10 mouse cellular contexts compared by ENCODE assay signal in the genomic region with DNA sequence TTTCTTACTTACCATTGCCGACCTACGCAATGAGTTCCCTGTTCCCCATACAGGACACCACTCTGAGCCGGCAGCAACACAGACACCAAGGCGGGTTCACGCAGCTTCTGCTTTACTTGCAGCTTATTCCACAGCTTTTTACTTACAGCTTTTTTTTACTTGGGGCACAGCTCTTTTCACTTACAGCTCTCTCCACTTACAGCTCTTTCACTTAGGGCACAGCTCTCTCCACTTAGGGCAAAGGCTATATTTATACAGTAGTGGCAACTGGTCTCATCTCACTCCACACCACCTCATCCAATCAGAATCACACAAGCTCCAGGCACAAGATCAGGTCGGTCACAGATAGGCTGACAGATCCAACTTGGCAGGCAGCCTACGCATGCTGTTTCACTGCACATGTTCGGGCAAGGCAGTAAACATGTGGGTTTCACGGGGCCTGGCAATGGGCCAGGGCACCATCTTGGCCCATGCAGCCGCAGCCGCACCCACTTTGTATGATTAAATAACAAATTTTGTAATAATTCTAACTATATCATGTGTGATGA.
A peak's percentile ranks its signal among the peaks of the same experiment; 100 is the strongest.
DNase-seq lines count a peak whose midpoint lies in the region; ATAC-seq lines count a peak whose summit lies in the region.
"Had no signal": no experiment of that assay in that cellular context is flagged by ENCODE, and none has a peak within 500 bp of the region (broad histone marks: within the 10 kb centered on the region; RNA-seq: fewer than 3 reads in every experiment).

No protein-coding gene starts in this region.

- no peaks in the 10 kb centered on the region for H3K27me3 ChIP-seq in forebrain, embryonic 14.5 days (replicated peaks; ENCODE audit: control insufficient read depth, insufficient read depth, low read length)
- no peaks in the 10 kb centered on the region for H3K27me3 ChIP-seq in forebrain, embryonic 10.5 days (ENCODE audit: poor library complexity, severe bottlenecking)
- no peaks in the 10 kb centered on the region for H3K27me3 ChIP-seq in liver, embryonic 16.5 days (ENCODE audit: control insufficient read depth, insufficient read depth, low read depth, low read length)
- H3K27me3 ChIP-seq: CH12.LX had no signal

- no peak overlapping the region for H3K4me3 ChIP-seq in forebrain, embryonic 14.5 days (ENCODE audit: low read depth, low read length)
- H3K4me3 ChIP-seq in forebrain, embryonic 10.5 days: no peak overlapping the region
- no peak overlapping the region for H3K4me3 ChIP-seq in liver, embryonic 16.5 days (ENCODE audit: low read depth, low read length)

- no peak overlapping the region for H3K27ac ChIP-seq in forebrain, embryonic 14.5 days (ENCODE audit: low read depth, low read length)
- no peak overlapping the region for H3K27ac ChIP-seq in forebrain, embryonic 10.5 days
- H3K27ac ChIP-seq in liver, embryonic 16.5 days (ENCODE audit: low read length): no peak overlapping the region
- H3K27ac ChIP-seq: kidney, postnatal 0 days had no signal

- H3K4me2 ChIP-seq in forebrain, embryonic 14.5 days (ENCODE audit: low read length): no peak overlapping the region
- no peak overlapping the region for H3K4me2 ChIP-seq in liver, embryonic 16.5 days (ENCODE audit: low read depth, low read length)

- H3K36me3 ChIP-seq in forebrain, embryonic 14.5 days (ENCODE audit: control insufficient read depth, insufficient read depth, low read length): no peaks in the 10 kb centered on the region
- H3K36me3 ChIP-seq in forebrain, embryonic 10.5 days (replicated peaks): no peaks in the 10 kb centered on the region
- no peaks in the 10 kb centered on the region for H3K36me3 ChIP-seq in liver, embryonic 16.5 days (ENCODE audit: control insufficient read depth, insufficient read depth)

- ATAC-seq in forebrain, embryonic 14.5 days: peak; percentile 62; the same call in 1 of the 2 replicates
- peak; percentile 45; the same call in 1 of the 2 replicates for ATAC-seq in liver, embryonic 16.5 days (ENCODE audit: low read depth)

- 73% methylated on average over 11 of the region's 11 CpGs for WGBS in forebrain, embryonic 14.5 days
- 95% methylated on average over 11 of the region's 11 CpGs for WGBS in forebrain, embryonic 10.5 days
- WGBS in liver, embryonic 16.5 days (ENCODE audit: insufficient replicate concordance): 77% methylated on average over 11 of the region's 11 CpGs

- DNase-seq in forebrain, embryonic 14.5 days (ENCODE audit: low spot score): peak; percentile 70
- DNase-seq in forebrain, embryonic 10.5 days (ENCODE audit: extremely low spot score, low spot score): no peak
- no peak for DNase-seq in liver
- DNase-seq in cerebellum, postnatal 10 days: peak; percentile 84 to 88
- DNase-seq in lung, postnatal 14 days: peak; percentile 1
- no peak for DNase-seq in kidney, adult 8-10 months
- DNase-seq in gastrocnemius, postnatal 10 days: no peak

- no peak overlapping the region for H3K9ac ChIP-seq in forebrain, embryonic 14.5 days (ENCODE audit: low read length)
- H3K9ac ChIP-seq in liver, embryonic 16.5 days (ENCODE audit: low read depth, low read length): no peak overlapping the region

- H3K4me1 ChIP-seq in forebrain, embryonic 14.5 days (ENCODE audit: control insufficient read depth, insufficient read depth, low read length): no peaks in the 10 kb centered on the region
- no peaks in the 10 kb centered on the region for H3K4me1 ChIP-seq in forebrain, embryonic 10.5 days
- H3K4me1 ChIP-seq in liver, embryonic 16.5 days (ENCODE audit: control insufficient read depth, low read depth, low read length): no peaks in the 10 kb centered on the region

- H3K9me3 ChIP-seq in forebrain, embryonic 14.5 days (replicated peaks; ENCODE audit: control insufficient read depth, low read length): no peaks in the 10 kb centered on the region
- no peaks in the 10 kb centered on the region for H3K9me3 ChIP-seq in forebrain, embryonic 10.5 days
- H3K9me3 ChIP-seq in liver, embryonic 16.5 days (replicated peaks; ENCODE audit: control insufficient read depth, low read length): no peaks in the 10 kb centered on the region

Comparison
In these comparisons a context has a peak if more than half of its experiments do, and no peak if none do; other contexts are left out.
1. DNase-seq: peak in forebrain, embryonic 14.5 days (single experiment), cerebellum, postnatal 10 days (2 of 2) and lung, postnatal 14 days (single experiment); none in forebrain, embryonic 10.5 days (single experiment), liver (single experiment), kidney, adult 8-10 months (0 of 2) and gastrocnemius, postnatal 10 days (single experiment).